Mouse (Mus musculus): ENCODE measurements at regions not wholly inside any gene's neighbourhood (a gene's known extent, or its start where the extent isn't known, plus 50 kb on each side); places are given as distances from the start of the nearest gene placed in this dataset.

- Histone ChIP-seq H3K27ac (no peak overlapping the region), H3K4me3 (no peak overlapping the region)
- no peak for DNase-seq (ENCODE audit: low spot score in 2 of 2)
- TF ChIP-seq CTCF (conservative IDR thresholded peaks at IDR 0.05), result no peak
These were observed 96.1 kb upstream of the Rrp15 start for GRCm38 (mm10) chr1:186845256-186845655.

- TF ChIP-seq CTCF (conservative IDR thresholded peaks at IDR 0.05), result no peak
- Histone ChIP-seq H3K27ac (no peak overlapping the region), H3K4me3 (peak overlapping the region; percentile 1; the same call in 1 of the 2 replicates)
- DNase-seq (ENCODE audit: low spot score in 2 of 2), result no peak
These were observed 85.0 kb upstream of the Rrp15 start for GRCm38 (mm10) chr1:186833896-186834800.

- no peak for TF ChIP-seq CTCF (conservative IDR thresholded peaks at IDR 0.05)
- Histone ChIP-seq H3K27ac (no peak overlapping the region), H3K4me3 (peak overlapping the region; percentile 1; the same call in 1 of the 2 replicates)
- DNase-seq (ENCODE audit: low spot score in 2 of 2), result no peak
These were observed 84.3 kb upstream of the Rrp15 start for GRCm38 (mm10) chr1:186833441-186833895.

- peak; percentile 94 for TF ChIP-seq CTCF (conservative IDR thresholded peaks at IDR 0.05)
These were observed 78.6 kb upstream of the Rrp15 start for GRCm38 (mm10) chr1:186827773-186828172.

GRCm38 (mm10) chr1:186808192-186808960 is 59.2 kb upstream of the Rrp15 start:
- TF ChIP-seq CTCF (conservative IDR thresholded peaks at IDR 0.05), result no peak
- H3K4me3 ChIP-seq, result no peak overlapping the region
- no peak for DNase-seq (ENCODE audit: low spot score in 2 of 2)
- H3K27ac ChIP-seq, result no peak overlapping the region

More at GRCm38 (mm10) chr1:186827773-186828172, 78.6 kb upstream of the Rrp15 start:
- Histone ChIP-seq H3K27ac (no peak overlapping the region), H3K4me3 (no peak overlapping the region)
- DNase-seq (ENCODE audit: low spot score in 2 of 2), result peak; percentile 39 to 41

- no peak for DNase-seq (ENCODE audit: low spot score in 2 of 2)
- no peak for TF ChIP-seq CTCF (conservative IDR thresholded peaks at IDR 0.05)
- H3K4me3 ChIP-seq, result no peak overlapping the region
- no peak overlapping the region for H3K27ac ChIP-seq
These were observed 55.3 kb upstream of the Rrp15 start for GRCm38 (mm10) chr1:186804451-186804850.

Measured in layer of hippocampus, adult 2 months (tissue).